Mouse (Mus musculus): ENCODE results near the gene Msi2. TPM values are rescaled to one million over a fixed set of nuclear protein-coding genes. Genes with fewer than 3 reads are reported as not detected.

Gene Msi2
- total and polyA plus RNA-seq, 3 experiments, result 36.5 to 197 (median 144) TPM

- TF ChIP-seq POLR2AphosphoS5 (IDR thresholded peaks at IDR 0.05; ENCODE audit: insufficient replicate concordance, low read depth, low read length) (no peak), GATA1 (IDR thresholded peaks at IDR 0.05; ENCODE audit: borderline replicate concordance, low read length) (no peak), TAL1 (conservative IDR thresholded peaks at IDR 0.05; ENCODE audit: low read depth, low read length) (no peak), CTCF (IDR thresholded peaks at IDR 0.05; ENCODE audit: low read depth, low read length) (no peak), GATA2 (IDR thresholded peaks at IDR 0.05; ENCODE audit: borderline replicate concordance, low read depth, low read length) (no peak)
- ATAC-seq (ENCODE audit: extremely low read depth, insufficient number of reproducible peaks, low FRiP score, poor library complexity, severe bottlenecking), result no peak
- H3K27me3 ChIP-seq (ENCODE audit: insufficient read depth, low read length), result no peaks in the 10 kb centered on the region
- H3K4me3 ChIP-seq (ENCODE audit: low read depth, low read length), result no peak overlapping the region
- peaks cover 10% of the 10 kb centered on the region for H3K4me1 ChIP-seq (ENCODE audit: insufficient read depth, low read depth, low read length)
- H3K36me3 ChIP-seq (replicated peaks), result peaks cover 89% of the 10 kb centered on the region
- DNase-seq (ENCODE audit: low spot score), result no peak
- H3K9me3 ChIP-seq (replicated peaks), result no peaks in the 10 kb centered on the region
Observed at GRCm38 (mm10) chr11:88538710-88539340, 179.5 kb downstream of the Msi2 start.

- DNase-seq (ENCODE audit: low spot score), result no peak
- Histone ChIP-seq H3K4me3 (ENCODE audit: low read depth, low read length) (no peak overlapping the region), H3K27me3 (ENCODE audit: insufficient read depth, low read length) (no peaks in the 10 kb centered on the region), H3K36me3 (replicated peaks) (peaks cover 86% of the 10 kb centered on the region), H3K4me1 (ENCODE audit: insufficient read depth, low read depth, low read length) (peaks cover 8% of the 10 kb centered on the region), H3K9me3 (replicated peaks) (no peaks in the 10 kb centered on the region)
- no peak for ATAC-seq (ENCODE audit: extremely low read depth, insufficient number of reproducible peaks, low FRiP score, poor library complexity, severe bottlenecking)
- TF ChIP-seq TAL1 (conservative IDR thresholded peaks at IDR 0.05; ENCODE audit: low read depth, low read length) (no peak), GATA2 (IDR thresholded peaks at IDR 0.05; ENCODE audit: borderline replicate concordance, low read depth, low read length) (no peak), GATA1 (IDR thresholded peaks at IDR 0.05; ENCODE audit: borderline replicate concordance, low read length) (no peak), POLR2AphosphoS5 (IDR thresholded peaks at IDR 0.05; ENCODE audit: insufficient replicate concordance, low read depth, low read length) (no peak), CTCF (IDR thresholded peaks at IDR 0.05; ENCODE audit: low read depth, low read length) (no peak)
Observed at GRCm38 (mm10) chr11:88537344-88537743, 181.0 kb downstream of the Msi2 start.

- peaks cover 84% of the 10 kb centered on the region for H3K36me3 ChIP-seq (replicated peaks)
- H3K9me3 ChIP-seq (replicated peaks), result no peaks in the 10 kb centered on the region
- H3K4me1 ChIP-seq (ENCODE audit: insufficient read depth, low read depth, low read length), result peaks cover 8% of the 10 kb centered on the region
- no peaks in the 10 kb centered on the region for H3K27me3 ChIP-seq (ENCODE audit: insufficient read depth, low read length)
- ATAC-seq (ENCODE audit: extremely low read depth, insufficient number of reproducible peaks, low FRiP score, poor library complexity, severe bottlenecking) (no peak), DNase-seq (ENCODE audit: low spot score) (no peak)
- H3K4me3 ChIP-seq (ENCODE audit: low read depth, low read length), result no peak overlapping the region
- no peak for TF ChIP-seq CTCF (IDR thresholded peaks at IDR 0.05; ENCODE audit: low read depth, low read length)
- no peak for TF ChIP-seq POLR2AphosphoS5 (IDR thresholded peaks at IDR 0.05; ENCODE audit: insufficient replicate concordance, low read depth, low read length)
- no peak for TF ChIP-seq GATA1 (IDR thresholded peaks at IDR 0.05; ENCODE audit: borderline replicate concordance, low read length)
- no peak for TF ChIP-seq TAL1 (conservative IDR thresholded peaks at IDR 0.05; ENCODE audit: low read depth, low read length)
- no peak for TF ChIP-seq GATA2 (IDR thresholded peaks at IDR 0.05; ENCODE audit: borderline replicate concordance, low read depth, low read length)
Observed at GRCm38 (mm10) chr11:88536861-88537260, 181.5 kb downstream of the Msi2 start.

- H3K9me3 ChIP-seq (replicated peaks), result no peaks in the 10 kb centered on the region
- no peak overlapping the region for H3K4me3 ChIP-seq (ENCODE audit: low read depth, low read length)
- H3K36me3 ChIP-seq (replicated peaks), result peaks cover 88% of the 10 kb centered on the region
- peaks cover 14% of the 10 kb centered on the region for H3K4me1 ChIP-seq (ENCODE audit: insufficient read depth, low read depth, low read length)
- TF ChIP-seq TAL1 (conservative IDR thresholded peaks at IDR 0.05; ENCODE audit: low read depth, low read length) (no peak), GATA2 (IDR thresholded peaks at IDR 0.05; ENCODE audit: borderline replicate concordance, low read depth, low read length) (no peak), GATA1 (IDR thresholded peaks at IDR 0.05; ENCODE audit: borderline replicate concordance, low read length) (no peak)
- no peak for ATAC-seq (ENCODE audit: extremely low read depth, insufficient number of reproducible peaks, low FRiP score, poor library complexity, severe bottlenecking)
- H3K27me3 ChIP-seq (ENCODE audit: insufficient read depth, low read length), result no peaks in the 10 kb centered on the region
- no peak for DNase-seq (ENCODE audit: low spot score)
Observed at GRCm38 (mm10) chr11:88534331-88534929, 183.9 kb downstream of the Msi2 start.

- DNase-seq (ENCODE audit: low spot score), result no peak
- no peak for ATAC-seq (ENCODE audit: extremely low read depth, insufficient number of reproducible peaks, low FRiP score, poor library complexity, severe bottlenecking)
- Histone ChIP-seq H3K4me1 (ENCODE audit: insufficient read depth, low read depth, low read length) (peaks cover 17% of the 10 kb centered on the region), H3K4me3 (ENCODE audit: low read depth, low read length) (no peak overlapping the region), H3K36me3 (replicated peaks) (peaks cover 88% of the 10 kb centered on the region), H3K9me3 (replicated peaks) (no peaks in the 10 kb centered on the region), H3K27me3 (ENCODE audit: insufficient read depth, low read length) (no peaks in the 10 kb centered on the region)
- TF ChIP-seq POLR2AphosphoS5 (IDR thresholded peaks at IDR 0.05; ENCODE audit: insufficient replicate concordance, low read depth, low read length), result no peak
- TF ChIP-seq GATA1 (IDR thresholded peaks at IDR 0.05; ENCODE audit: borderline replicate concordance, low read length), result no peak
- TF ChIP-seq CTCF (IDR thresholded peaks at IDR 0.05; ENCODE audit: low read depth, low read length), result no peak
- no peak for TF ChIP-seq TAL1 (conservative IDR thresholded peaks at IDR 0.05; ENCODE audit: low read depth, low read length)
- no peak for TF ChIP-seq GATA2 (IDR thresholded peaks at IDR 0.05; ENCODE audit: borderline replicate concordance, low read depth, low read length)
Observed at GRCm38 (mm10) chr11:88532016-88532415, 186.3 kb downstream of the Msi2 start.

GRCm38 (mm10) chr11:88530032-88530431, 188.3 kb downstream of the Msi2 start:
- H3K36me3 ChIP-seq (replicated peaks), result peaks cover 87% of the 10 kb centered on the region
- no peak overlapping the region for H3K4me3 ChIP-seq (ENCODE audit: low read depth, low read length)
- ATAC-seq (ENCODE audit: extremely low read depth, insufficient number of reproducible peaks, low FRiP score, poor library complexity, severe bottlenecking) (no peak), DNase-seq (ENCODE audit: low spot score) (no peak)
- no peaks in the 10 kb centered on the region for H3K9me3 ChIP-seq (replicated peaks)
- H3K4me1 ChIP-seq (ENCODE audit: insufficient read depth, low read depth, low read length), result peaks cover 26% of the 10 kb centered on the region
- TF ChIP-seq GATA1 (IDR thresholded peaks at IDR 0.05; ENCODE audit: borderline replicate concordance, low read length) (no peak), TAL1 (conservative IDR thresholded peaks at IDR 0.05; ENCODE audit: low read depth, low read length) (0 out of 2 replicates have a peak, but pooled peaks have one; percentile 17)
- H3K27me3 ChIP-seq (ENCODE audit: insufficient read depth, low read length), result no peaks in the 10 kb centered on the region
